Mouse (Mus musculus): Measurements from ENCODE around the gene Sec24d. TPM values are rescaled to one million over a fixed set of nuclear protein-coding genes. Genes with fewer than 3 reads are reported as not detected.

The Sec24d gene
- total RNA-seq (2021): 10 to 100 TPM; 21.1 to 22.7 TPM

DNA sequence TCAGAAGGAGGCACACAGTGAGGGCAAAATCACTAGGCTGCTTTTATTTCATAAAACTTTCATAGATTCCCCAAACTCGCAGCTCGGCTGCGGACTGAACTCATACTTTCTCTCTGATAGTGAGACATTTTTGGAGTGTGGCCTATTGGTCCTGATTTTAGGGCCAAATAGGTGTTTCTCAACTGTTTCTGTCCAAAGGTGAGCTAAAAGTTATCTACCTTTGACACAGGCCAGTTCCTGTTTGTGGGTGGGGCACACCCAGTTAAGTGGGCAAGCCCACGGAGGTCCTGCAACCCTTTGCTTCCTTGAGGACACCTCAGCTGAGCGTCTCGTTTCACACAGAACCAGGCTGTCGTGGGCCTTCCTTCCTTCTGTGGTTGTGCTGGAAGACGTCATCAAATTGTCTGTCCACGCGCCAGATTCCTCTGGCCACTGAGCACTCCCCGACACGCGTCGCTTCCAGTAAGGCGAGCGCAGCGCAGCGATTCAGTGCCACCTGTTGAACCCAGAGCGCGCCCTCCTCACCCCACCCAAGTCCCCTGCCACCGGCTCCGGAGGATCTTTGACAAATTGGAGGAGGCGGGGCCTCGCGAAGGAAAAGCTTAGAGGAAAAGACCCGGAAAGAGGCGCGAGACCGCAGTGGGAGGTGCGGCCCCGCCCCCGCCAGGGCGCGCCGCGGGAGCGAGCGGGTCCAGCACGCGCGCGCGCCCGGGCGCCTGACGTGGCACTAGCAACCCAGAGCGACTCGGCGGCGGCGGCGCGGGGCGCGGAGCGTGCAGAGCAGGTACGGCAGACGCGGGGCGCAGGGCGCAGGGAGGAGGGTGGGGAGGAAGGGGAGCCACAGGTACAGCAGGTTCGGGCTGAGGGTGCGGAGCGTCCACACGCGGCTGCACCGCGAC, at the start of gene Sec24d:
TSS of gene Sec24d (plus strand) at position 703 of the 899 bp plus-strand sequence.
- intact Hi-C loops (cut with DNase I): no loop called here
- peak; percentile 76 for DNase-seq

DNA sequence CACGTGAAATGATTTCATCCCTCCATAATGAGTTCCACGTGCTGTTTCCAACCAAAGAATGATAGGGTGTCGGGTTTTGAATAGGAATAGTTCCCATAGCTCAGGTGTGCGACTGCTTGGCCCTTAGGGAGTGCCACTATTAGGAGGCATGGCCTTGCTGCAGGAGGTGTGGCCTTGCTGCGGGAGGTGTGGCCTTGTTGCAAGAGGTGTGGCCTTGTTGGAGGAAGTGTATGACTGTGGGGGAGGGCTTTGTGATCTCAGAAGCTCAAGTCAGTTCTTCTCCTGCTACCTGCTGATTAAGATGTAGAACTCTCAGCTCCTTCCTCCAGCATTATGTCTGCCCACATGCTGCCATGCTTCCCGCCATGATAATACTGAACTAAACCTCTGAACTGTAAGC, 48.6 kb upstream of the Sec24d start:
- no peak for DNase-seq
- intact Hi-C loops (cut with DNase I): no loop called here

- intact Hi-C loops (cut with DNase I): no loop called here
- no peak for DNase-seq
Measured at GRCm38 (mm10) chr3:123227276-123227675, 40.0 kb upstream of the Sec24d start.

DNA sequence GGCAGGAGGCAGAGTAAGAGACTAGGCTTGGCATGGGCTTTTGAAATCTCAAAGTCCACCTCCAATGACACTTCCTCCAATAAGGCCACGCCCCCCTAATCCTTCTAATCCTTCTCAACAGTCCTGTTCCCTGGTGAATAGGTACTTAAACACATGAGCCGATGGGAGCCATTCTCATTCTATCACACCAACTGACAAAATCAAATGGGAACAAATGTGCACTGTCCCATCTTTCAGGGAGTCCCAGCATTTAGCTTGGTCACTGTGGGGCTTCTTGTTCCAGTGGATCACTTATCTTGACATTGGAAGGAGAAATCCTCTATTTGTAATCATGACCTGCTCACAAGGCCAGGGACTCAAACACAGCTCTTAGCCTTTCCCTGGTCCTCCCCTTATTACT, 35.6 kb upstream of the Sec24d start:
- DNase-seq: no peak
- intact Hi-C loops (cut with DNase I): no loop called here

DNA sequence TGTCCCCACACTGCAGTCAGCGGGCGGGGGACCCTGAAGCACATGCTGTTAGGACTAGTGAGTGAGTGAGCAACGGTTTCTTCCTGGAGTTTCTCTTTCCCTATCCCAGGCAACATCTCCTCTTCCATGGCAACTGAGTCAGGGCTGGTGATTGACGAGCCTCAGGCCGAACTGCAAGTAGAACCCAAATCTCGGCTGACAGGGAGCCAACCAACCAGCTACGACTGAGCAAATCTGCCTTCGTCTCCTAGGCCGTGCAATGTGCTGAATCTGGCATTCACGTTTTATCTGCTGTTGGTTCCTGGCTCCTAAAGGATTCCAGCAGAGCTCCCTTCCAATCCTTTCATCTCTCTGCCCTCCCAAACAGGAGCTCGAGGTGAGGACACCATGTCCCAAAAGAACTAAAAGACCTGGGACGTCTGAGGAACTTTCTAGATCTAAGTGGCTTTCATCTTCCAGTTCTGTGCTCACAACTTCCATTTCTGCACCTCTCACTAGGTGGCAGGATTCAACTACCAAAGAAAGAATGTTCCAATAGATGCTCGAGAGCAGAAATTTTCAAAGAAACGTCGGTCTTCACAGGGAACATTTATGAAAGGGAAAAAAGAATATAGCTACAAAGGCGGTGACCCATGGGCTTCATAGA, 32.9 kb upstream of the Sec24d start:
- intact Hi-C loops (cut with DNase I): loop anchor here (2.0 kb wide), 2 partner anchors 88 to 118 kb away; no protein-coding TSS in a partner anchor
- peak; percentile 5 for DNase-seq

GRCm38 (mm10) chr3:123235495-123235894, 31.8 kb upstream of the Sec24d start:
- no peak for DNase-seq
- intact Hi-C loops (cut with DNase I): loop anchor here (2.0 kb wide), 2 partner anchors 87 to 117 kb away; no protein-coding TSS in a partner anchor

DNA sequence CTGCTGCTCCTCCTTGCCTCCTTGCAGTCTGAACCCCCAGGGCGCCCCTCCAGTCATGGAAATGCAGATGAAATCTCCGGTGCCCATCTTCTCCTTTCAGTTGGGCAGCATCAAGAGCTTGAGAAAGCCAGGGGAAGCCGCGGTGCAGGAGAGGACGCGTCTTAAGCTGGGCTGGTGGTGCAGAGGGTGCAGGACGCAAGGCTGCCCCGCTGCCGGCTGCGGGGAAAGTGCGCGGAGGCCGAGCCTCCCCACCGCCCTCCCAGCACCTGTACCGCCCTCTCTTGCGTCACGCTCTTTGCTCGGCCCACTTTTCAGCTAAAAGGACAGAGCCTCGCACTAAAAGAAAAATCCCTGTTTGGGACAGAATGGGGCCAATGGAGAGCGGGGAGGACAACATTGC, 31.3 kb upstream of the Sec24d start, which contains the start of gene Synpo2:
TSS of gene Synpo2 (minus strand) at position 229 of the 400 bp plus-strand sequence.
- DNase-seq: peak; percentile 32
- intact Hi-C loops (cut with DNase I): loop anchor here (2.0 kb wide), 2 partner anchors 87 to 117 kb away; no protein-coding TSS in a partner anchor

DNA sequence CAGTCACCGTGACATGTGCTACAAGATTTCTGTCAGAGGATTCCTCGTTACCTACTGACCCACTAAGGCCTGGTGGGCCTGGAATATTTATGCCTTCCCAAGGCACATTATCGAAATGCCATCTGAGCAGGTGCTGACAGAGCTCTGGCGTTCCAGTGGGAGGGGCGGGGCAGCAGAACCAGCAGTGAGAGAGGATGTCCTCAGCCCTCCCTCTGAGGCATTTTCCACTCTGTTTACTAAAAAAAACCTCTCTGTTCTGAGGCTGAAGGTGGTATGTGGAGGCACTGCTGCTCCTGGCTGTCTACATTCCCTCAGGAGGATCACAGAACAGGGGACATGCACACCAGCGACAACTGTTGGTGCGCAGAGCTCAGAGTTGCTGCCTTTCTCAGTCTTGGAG, 30.2 kb upstream of the Sec24d start:
- DNase-seq: no peak

DNA sequence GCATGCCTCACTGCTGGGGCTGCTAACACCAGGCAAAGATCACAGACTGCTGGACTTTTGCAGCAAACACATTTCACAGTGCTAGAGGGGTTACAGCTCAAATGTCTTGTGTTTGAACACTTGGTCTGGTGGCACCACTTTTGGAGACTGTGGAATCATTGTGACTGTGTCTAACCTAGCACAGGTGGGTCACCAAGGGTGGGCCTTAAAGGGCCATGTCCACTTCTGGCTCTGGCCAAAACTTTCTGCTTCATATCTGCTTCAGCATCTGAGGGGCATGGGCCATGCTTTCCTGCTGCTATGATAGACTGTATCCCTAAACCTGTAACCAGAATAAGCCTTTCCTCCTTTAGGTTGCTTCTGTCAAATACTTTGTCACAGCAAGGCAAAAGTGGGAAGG, 29.8 kb upstream of the Sec24d start:
- intact Hi-C loops (cut with DNase I): no loop called here
- no peak for DNase-seq

More for the DNA sequence above, 30.2 kb upstream of the Sec24d start:
- intact Hi-C loops (cut with DNase I): no loop called here

DNA sequence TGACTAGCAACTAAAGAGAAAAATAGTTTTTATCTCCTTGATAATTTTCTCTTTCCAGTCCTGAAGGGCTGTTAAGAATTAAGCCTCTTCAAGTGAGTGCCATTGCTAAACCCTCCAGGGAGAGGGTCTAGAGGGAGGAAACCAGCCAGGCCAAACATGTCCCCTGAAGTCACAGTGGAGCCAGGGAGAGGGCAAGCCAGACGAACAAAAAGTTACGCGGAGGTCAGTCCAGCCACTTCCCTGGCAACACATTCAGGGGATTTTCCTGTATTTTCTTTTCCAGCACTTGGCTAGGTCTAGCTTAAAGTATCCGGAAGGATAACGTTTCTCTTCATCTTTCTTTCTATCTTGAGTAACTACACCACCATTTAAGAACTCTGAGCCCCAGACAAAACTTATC, 22.9 kb upstream of the Sec24d start:
- intact Hi-C loops (cut with DNase I): no loop called here
- DNase-seq: no peak

GRCm38 (mm10) chr3:123245646-123246045, 21.6 kb upstream of the Sec24d start:
- intact Hi-C loops (cut with DNase I): no loop called here
- no peak for DNase-seq

DNA sequence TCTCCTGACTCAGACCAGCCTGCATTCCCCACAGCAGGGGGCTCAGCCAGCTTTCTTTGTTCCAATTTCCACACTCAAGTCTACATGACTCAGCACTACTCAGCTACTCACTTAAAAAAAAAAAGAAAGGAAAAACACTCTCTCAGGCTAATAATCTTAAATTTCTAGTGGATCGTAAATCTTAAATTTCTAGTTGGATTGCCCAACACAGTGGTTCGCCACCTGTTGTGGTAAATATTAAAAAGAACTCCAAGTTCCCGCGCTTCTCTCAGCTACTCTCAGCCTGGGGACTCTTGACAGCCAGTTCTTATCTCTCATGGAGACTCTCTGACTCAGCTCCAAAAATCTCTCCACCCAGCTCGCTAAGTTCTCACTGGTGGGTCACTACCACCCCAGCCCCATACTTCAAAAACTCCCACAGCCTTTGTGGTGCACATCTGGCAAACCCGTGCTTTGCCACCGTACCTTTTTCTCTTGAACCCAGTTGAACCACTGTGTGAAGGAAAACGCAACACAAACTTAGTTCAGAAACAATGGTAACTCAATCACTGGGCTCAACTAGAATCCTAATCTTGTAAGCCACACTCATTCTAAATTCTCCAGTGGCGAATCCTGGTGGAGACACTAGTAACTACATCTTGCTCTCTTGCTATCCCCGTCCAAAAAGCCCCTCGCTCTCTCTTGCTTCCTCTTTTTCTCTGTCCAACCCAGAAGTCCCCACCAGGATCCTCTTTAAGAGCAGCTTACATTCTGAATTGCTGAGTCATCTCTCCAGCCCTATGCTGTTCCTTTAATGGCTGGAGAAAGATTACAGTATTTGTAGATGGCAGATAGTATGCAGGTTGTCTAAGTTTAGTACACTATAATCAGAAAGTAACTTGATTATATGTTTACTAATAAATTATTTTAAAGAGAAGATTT, 10.8 kb upstream of the Sec24d start:
- no peak for DNase-seq
- intact Hi-C loops (cut with DNase I): no loop called here

DNA sequence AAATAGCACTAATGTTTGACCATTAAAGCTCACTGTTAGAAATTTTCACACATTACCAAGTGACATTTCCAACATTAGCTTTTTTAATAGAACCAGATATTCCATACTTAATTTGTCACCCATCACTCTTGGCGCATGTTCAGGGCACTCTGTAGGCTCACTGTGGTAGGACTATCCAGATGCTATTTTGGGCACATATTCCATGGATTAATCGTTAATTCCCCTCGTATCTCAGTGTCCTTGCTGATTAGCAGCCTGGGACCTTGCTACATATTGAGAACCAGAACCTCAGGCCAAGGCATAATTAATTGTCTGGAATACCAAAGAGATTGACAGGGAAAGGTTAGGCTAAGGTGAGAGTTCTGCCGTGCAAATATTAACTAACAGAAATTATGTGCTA, 8.5 kb upstream of the Sec24d start:
- DNase-seq: no peak
- intact Hi-C loops (cut with DNase I): no loop called here

DNA sequence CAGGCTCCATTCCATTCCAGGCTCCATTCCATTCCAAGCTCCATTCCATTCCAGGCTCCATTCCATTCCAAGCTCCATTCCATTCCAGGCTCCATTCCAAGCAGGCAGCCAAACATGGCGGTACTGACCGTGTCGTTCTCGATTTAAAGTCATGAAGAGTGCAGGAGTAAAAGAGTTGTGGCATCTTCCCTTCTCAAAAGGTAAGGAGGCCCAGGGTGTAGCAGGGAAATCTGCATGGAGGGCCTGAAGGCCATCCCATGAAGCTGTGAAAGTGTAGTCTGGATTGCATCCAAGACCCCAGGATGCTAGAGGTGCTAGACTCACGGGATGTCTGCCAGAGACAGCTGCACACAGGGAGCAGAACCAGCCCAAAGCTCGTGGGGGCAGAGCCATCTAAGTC, 2.5 kb upstream of the Sec24d start:
- no peak for DNase-seq
- intact Hi-C loops (cut with DNase I): no loop called here

- peak; percentile 50 for DNase-seq
- intact Hi-C loops (cut with DNase I): no loop called here
Measured at GRCm38 (mm10) chr3:123267741-123268201, 516 bp downstream of the Sec24d start.

GRCm38 (mm10) chr3:123282866-123283615, 15.8 kb downstream of the Sec24d start:
- intact Hi-C loops (cut with DNase I): no loop called here
- no peak for DNase-seq

DNA sequence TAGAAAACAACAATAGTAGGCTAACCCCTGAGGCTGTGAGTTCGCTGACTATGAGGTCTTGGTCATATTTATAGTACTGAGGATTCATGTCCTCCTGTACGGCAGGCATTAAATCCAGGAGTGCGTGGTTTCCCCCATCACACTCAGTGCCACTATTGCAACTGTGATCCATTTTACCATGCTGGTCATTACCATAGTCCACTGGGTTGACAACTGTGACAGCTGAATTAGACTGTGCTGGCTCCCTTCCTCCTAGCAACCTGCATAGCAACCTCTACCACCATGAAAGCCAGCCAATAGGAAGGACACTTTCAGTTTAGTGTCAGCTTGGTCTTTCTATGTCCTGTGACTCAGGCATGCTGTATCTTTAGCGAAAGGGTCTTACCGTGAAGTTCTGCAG, 17.0 kb downstream of the Sec24d start:
- intact Hi-C loops (cut with DNase I): no loop called here
- no peak for DNase-seq

DNA sequence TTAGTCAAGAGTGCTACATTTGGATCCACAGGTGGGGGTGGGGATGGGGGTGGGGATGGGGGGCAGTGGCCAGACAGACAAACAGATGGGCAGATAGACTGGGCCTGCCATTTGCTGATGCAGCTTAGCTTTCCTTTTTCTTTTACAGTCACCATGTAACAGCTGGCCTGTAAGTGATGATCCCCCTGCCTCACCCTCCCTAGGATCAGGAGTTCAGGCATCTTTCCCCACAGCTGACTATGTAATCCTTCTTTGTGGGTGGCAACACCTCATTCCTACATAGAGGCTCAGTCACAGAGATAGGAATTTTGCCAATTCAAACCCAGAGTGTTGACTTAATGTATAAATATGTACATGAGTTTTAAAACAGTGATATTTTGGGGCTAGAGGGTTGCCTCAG, 18.4 kb downstream of the Sec24d start:
- intact Hi-C loops (cut with DNase I): no loop called here
- DNase-seq: no peak

DNA sequence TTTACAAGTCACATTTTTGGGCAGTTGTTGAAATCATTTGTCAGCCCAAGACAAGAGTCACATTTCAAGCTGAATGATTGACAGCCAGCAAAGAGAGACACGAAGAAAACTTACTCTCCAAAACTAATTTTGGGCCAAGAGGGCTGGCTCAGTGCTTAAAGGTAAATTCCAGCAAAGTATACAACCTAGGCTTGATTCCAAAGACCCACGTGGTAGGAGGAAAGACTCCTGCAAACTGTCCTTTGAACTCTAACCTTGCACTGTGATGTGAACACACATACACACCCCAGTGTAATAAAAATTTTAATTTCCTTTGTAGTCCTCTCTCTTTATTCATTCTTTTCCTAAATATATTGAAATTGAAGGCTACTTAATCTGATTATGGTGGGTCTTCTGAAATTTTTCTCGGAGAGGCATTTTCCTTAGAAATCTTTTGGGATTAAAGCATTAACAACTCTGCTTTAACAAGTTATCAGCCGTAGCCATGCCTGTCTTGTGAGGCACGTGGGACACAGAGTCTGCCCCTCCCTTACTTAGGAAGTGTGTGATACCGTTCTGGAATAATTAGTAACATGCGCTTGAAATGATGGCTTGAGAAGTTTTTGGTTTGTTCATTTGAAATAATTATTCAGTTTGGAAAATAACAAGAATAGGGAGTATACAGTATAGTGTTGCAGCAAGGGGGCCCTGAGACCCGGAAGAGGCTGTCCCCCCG, 21.8 kb downstream of the Sec24d start:
- intact Hi-C loops (cut with DNase I): no loop called here
- DNase-seq: no peak
